Mouse (Mus musculus): Measurements from ENCODE around the gene Agfg1.
A peak's percentile ranks its signal among the peaks of the same experiment; 100 is the strongest.

The Agfg1 gene

GRCm38 (mm10) chr1:82825256-82825655 lies 14.0 kb upstream of the Agfg1 start:
- no peak for DNase-seq (ENCODE audit: low spot score)

DNA sequence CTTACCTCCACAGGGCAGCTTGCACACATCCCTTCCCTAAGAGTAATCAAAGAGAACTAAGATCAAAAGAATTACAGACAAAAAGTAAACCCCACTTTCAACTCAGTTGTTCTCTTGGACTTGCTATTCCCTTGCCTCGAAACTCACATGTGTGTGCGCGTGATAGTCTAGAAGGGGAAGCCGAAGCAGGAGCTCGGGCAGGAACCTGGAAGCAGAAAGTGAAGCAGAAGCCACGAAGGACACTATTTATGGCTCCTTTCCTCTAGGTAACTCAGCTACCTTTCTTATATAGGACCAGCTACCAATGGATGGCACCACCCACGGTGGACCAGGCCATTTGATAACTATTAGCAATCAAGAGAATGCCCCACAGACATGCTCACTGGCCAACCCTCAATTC lies 13.5 kb upstream of the Agfg1 start:
- no peak for DNase-seq (ENCODE audit: low spot score)

DNA sequence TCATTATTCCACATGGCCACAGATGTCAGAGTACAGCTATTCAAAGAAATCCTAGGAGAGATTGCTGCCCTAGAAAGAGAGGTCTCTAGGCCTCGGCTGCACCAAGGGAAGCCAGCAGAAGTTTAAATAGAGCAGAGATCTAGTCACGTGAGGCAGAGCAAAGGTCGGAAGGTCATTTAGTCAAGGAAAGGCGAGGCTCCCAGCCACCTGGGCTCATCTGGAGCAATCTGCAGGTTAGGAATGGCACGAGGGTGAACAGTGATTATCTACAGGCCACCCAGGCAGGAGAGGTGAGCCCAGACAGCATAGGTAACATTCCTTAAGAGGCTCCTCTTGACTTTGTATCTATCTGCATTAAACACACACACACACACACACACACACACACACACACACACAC lies 12.4 kb upstream of the Agfg1 start:
- DNase-seq (ENCODE audit: low spot score), result no peak

GRCm38 (mm10) chr1:82830771-82831170 lies 8.5 kb upstream of the Agfg1 start:
- DNase-seq (ENCODE audit: low spot score), result no peak

DNA sequence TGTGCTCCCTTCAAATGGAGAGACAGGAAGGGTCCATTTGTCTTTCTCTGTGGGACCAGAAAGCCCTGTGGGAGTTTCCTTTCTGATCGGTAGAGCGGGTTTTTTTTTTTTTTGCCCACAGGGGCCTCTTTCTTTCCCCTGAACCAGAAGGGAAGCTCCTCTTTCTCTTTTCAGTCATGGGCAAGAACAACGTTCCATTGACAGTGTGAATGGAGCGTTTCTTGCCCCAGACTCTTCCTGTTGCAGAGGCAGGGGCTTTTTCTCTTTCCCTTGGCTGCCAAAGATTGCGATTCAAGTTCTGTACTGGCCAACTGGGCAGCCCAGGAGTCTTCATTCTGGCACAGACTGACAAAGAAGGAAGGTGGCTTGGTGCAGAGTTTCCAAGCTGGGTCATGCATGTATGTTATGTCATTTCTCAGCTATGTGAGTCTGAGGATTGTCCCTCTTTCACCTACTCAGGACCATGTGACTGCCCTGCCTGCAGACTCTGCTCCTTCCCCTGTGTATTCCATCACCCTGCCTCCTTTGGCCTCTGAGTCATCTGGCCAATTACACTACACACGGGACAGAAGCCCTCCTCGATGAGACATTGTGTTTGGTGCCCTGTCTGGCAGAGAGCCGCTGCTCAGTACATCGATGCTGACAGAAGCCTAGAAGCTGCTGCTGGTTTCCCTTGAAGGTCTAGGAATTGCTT lies 7.6 kb upstream of the Agfg1 start:
- no peak for DNase-seq (ENCODE audit: low spot score)

DNA sequence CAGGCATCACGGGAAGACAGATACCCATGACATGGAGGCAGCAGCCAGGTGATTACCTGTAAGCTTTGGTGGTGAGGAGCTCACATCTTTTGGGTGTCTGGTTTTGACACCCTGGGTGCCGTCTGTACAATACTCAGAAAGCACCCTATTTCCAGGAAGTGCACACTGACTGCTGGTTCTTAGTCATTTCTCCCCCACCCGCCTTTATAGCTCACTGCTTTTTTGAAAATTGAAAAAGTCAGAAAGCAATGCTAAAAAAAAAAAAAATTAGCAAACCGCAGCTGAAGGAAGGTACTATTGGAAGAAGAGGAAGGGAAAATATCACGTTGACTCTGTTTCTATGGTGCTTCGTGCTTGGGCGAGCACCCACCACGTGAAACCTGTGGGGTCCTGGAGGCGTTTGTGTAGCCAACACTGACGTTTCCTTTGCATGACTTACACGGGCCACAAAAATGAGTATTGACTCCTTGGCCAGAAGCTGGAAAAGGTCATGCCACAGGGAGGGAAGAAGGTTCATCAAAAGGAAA lies 6.7 kb upstream of the Agfg1 start:
- DNase-seq (ENCODE audit: low spot score), result no peak

DNA sequence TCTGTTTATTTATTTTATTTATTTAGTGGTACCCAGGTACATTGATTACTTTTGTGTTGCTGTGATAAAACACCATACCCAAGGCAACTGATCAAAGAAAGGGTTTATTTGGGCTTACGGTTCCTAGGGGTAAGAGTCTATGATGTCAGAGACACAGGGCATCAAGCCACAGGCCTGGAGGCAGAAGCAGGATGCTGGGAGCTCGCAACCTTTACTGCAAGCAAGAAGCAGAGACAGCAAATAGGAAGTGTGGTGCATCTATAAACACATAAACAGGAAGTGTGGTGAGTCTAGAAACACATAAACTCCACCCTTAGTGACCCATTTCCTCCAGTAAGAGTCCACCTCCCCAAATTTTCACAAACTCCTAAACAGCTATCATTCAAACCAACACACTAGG lies 5.8 kb upstream of the Agfg1 start:
- DNase-seq (ENCODE audit: low spot score), result no peak

DNA sequence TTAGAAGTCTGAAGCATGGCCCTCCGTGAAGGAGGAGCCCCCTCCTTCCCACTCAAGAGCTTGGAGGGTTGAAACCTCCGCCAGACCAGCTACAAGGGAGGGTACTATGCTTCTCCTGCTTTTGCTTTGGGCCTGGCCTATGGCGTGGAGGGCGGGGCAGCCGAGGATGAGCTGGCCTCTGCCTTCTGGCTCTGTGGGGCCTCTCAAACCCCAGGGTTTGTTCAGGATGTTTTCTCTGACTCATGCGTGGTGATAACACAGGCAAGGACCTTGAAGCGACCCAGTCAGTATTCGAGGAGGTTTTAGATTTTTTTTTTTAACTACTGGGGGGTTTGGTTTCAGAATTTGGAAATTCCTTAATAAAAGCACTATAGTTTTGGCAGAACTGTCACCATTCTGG lies 4.7 kb upstream of the Agfg1 start:
- DNase-seq (ENCODE audit: low spot score), result peak; percentile 68

- DNase-seq (ENCODE audit: low spot score), result no peak
Measured at GRCm38 (mm10) chr1:82836342-82837217, 2.7 kb upstream of the Agfg1 start.

DNA sequence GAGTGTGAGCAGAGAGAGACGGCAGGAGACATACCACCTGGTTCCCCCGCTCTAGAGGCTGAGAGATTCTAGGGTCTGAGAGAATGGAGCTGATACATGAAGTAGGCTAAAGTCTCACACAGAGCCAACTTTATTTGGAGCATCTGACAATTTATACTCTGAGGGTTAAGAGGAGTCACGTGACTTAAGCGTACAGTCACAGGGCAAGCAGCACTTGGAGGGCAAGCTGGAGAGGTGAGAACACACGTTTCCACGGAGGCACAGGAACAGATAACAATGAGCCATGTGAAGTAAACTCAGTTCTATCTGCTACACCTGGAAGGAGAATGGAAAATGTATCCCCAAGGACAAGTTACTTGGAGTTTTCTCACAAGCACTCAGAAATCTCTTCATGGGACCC lies 1.7 kb upstream of the Agfg1 start:
- DNase-seq (ENCODE audit: low spot score), result no peak

DNA sequence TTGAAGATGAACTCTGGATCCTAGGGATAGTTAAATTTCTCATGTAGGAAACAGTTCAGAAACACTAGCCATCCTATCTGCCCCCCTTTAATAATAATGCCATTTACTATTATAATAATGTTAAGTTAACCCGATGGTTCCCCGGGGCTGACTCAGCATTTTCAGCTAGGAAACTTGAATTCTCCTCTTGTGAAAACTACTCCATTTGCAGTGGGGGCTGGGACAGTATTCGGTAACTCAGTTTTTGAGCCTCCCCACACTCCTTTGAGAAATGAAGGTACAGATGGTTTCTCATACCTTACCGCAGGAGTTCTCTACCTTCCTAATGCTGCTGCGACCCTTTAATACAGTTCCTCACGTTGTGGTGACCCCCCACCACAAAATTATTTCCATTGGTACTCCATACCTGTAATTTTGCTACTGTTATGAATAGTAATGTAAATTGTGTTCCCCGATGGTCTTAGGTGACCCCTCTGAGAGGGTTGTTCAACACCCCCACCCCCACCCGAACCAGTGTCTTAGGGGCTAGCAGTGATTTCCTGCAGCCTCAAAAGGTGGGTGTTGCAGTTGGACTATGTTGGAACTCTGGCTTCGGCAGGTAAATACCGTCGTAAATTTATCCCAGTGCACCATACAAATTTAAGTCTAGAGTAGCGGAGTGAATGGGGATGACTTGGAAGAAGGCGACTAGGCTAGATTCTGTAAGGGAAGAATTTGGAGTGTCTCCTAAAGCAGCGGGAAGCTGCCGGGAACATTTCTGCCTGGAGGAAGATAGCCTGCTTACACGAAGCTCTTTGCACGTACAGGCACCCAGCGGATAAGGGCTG lies 601 bp upstream of the Agfg1 start:
- DNase-seq (ENCODE audit: low spot score), result no peak

DNA sequence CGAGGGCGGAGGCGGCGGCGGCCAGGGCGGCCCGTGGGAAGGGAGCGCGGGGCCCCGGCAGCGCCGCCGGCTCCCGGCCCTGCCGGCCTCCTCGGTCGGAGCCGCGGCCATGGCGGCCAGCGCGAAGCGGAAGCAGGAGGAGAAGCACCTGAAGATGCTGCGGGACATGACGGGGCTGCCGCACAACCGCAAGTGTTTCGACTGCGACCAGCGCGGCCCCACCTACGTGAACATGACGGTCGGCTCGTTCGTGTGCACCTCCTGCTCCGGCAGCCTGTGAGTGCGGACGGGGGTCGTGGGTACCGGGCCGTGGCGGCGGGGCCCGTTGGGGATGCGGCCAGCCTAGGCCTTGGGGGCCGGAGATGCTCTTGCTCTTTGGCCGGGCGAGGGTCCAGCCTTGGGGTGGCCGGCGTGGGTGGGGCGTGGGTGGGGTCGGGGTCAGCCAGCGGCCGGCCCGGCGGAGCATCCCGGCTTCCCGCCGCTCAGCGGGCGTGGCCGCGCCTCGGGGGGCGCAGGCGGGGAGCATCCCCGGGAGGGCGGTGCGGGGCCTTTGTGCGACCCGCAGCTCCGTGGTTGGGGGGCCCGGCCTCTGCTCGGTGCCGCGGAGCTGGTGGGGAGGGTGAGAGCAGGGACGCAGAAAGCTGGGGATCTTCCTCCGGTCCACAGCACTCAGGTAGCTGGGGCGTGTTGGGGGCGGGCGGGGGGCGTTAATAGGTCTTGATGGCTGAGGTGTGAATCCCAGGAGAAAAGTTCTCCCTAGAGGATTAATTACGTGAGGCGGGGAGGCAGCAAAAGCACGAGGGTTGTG lies 535 bp downstream of the Agfg1 start:
- no peak for DNase-seq (ENCODE audit: low spot score)

DNA sequence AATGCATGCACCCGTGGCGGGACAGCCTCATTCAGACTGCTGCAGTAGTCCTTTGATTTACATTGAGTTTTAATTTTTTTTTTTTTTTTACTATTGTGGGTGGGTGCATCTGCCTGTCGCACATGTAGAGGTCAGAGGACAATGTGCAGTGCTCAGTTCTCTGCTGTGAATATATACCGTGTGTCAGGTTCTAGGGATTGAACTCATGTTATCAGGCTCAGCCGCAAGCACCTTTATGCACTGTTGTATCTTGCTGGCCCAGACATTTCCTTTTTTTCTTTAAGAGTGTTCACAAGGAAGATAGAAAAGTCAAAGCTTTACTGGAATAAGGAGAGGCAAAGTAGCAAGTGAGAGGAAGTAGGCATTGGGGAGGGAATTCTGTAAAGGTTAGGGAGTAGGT lies 16.4 kb downstream of the Agfg1 start:
- no peak for DNase-seq (ENCODE audit: low spot score)

DNA sequence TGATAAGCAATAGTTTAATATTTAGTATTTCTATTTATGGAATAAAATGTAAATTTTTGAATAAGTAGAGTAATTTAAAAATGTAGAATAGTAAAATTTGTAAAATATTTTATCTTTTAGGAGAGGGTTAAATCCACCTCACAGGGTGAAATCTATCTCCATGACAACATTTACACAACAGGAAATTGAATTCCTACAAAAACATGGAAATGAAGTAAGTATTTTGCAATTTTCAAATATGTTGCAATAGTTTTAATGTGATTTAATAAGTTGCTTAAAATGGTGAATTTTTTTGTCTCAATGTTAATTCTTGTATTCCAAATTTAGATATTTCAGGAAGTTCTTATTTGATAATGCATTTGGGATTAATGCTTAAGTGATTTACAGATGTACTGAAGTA lies 19.0 kb downstream of the Agfg1 start:
- DNase-seq (ENCODE audit: low spot score), result no peak

- DNase-seq (ENCODE audit: low spot score), result no peak
Measured at GRCm38 (mm10) chr1:82860391-82860790, 21.1 kb downstream of the Agfg1 start.

DNA sequence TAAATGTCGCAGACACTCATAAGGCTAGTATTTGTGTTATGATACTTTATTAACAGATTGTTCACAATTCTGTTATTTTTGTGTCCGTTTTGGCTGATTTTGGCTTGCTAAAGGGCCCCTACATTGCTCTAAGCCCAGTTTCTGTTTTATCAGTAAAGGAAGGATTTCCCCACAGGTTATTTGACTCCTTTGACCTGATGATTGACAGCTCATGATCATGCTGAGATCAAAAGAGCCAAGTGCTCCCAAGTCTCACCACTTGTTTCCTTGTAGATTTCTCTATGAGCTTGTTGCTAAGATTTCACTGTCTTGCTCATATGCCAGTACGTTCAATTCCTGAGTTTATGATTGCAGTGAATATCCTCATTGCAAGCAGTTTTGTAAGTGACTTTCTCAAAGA lies 30.9 kb downstream of the Agfg1 start:
- DNase-seq (ENCODE audit: low spot score), result no peak

- DNase-seq (ENCODE audit: low spot score), result no peak
Measured at GRCm38 (mm10) chr1:82879172-82879571, 39.9 kb downstream of the Agfg1 start.

- DNase-seq (ENCODE audit: low spot score), result no peak
Measured at GRCm38 (mm10) chr1:82880196-82880595, 40.9 kb downstream of the Agfg1 start.

DNA sequence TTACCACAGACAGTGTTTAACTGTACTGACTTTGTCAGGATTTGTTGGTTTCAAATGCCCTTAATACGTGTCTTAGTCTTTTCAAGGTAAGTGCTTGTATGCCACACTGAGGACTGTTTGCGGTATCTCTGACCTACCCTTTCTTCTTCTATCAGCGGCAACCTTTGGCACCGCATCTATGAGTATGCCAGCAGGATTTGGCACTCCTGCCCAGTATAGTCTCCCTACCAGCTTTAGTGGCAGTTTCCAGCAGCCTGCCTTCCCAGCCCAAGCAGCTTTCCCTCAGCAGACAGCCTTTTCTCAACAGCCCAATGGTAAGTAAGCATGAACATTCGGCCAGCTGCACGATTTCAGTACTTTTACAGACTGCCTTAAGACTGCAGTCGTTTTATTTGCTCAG lies 54.0 kb downstream of the Agfg1 start:
- no peak for DNase-seq (ENCODE audit: low spot score)

- no peak for DNase-seq (ENCODE audit: low spot score)
Measured at GRCm38 (mm10) chr1:82900567-82900966, 61.3 kb downstream of the Agfg1 start.

GRCm38 (mm10) chr1:82901201-82901600 lies 61.9 kb downstream of the Agfg1 start:
- no peak for DNase-seq (ENCODE audit: low spot score)

GRCm38 (mm10) chr1:82905886-82906285 lies 66.6 kb downstream of the Agfg1 start:
- DNase-seq (ENCODE audit: low spot score), result no peak
